Mouse (Mus musculus): ENCODE data around the gene Zcchc14. TPM values are rescaled to one million over a fixed set of nuclear protein-coding genes. Genes with fewer than 3 reads are reported as not detected.
"Not testable (repeated sequence)": the region's sequence is repeated elsewhere in the genome, so short reads cannot be mapped to it uniquely, and the experiment has no call there.

Gene Zcchc14
- polyA plus RNA-seq, 1 experiment: 31.4 TPM

- Histone ChIP-seq H3K4me1 (ENCODE audit: control insufficient read depth, insufficient read depth, low read length) (no peaks in the 10 kb centered on the region; the same call in 1 of the 2 replicates), H3K4me3 (ENCODE audit: insufficient read depth, low read depth, low read length) (no peak overlapping the region), H3K36me3 (ENCODE audit: control insufficient read depth, insufficient read depth, low read length) (no peaks in the 10 kb centered on the region), H3K27me3 (replicated peaks; ENCODE audit: control insufficient read depth, insufficient read depth, low read length) (no peaks in the 10 kb centered on the region), H3K27ac (ENCODE audit: insufficient read depth, low read depth, low read length) (no peak overlapping the region)
- TF ChIP-seq CTCF (conservative IDR thresholded peaks at IDR 0.05; ENCODE audit: insufficient read depth, insufficient read length, low read depth, low read length): no peak
- no peak for TF ChIP-seq POLR2A (IDR thresholded peaks at IDR 0.05; ENCODE audit: low read depth, low read length)
- 29% methylated on average over 20 of the region's 20 CpGs for WGBS
- DNase-seq: peak; percentile 86
These were observed 23.0 kb upstream of the Zcchc14 start for GRCm38 (mm10) chr8:121675701-121676100.

DNA sequence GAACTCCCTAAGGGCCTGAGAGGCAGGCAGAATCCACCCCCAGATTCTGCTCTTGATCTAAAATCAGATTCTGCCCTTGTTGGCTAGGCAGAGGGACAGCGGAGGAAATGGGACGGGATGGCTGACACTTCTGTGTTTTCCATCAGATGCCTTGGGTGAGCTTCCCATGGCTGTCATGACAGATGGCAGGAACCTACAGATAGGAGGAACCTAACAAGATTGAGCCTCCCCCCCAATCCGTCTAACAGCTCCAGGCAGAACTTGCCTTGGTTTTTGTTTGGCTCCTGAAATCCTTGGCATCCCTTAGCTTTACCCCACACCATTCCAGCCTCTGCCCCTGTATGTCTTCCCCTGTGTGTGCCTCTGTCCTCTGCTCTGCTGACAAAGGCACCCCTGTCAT, 22.5 kb upstream of the Zcchc14 start:
- WGBS: 78% methylated on average over 3 of the region's 3 CpGs
- DNase-seq: no peak
- TF ChIP-seq POLR2A (IDR thresholded peaks at IDR 0.05; ENCODE audit: low read depth, low read length) (no peak), CTCF (conservative IDR thresholded peaks at IDR 0.05; ENCODE audit: insufficient read depth, insufficient read length, low read depth, low read length) (no peak)
- Histone ChIP-seq H3K36me3 (ENCODE audit: control insufficient read depth, insufficient read depth, low read length) (no peaks in the 10 kb centered on the region), H3K27me3 (replicated peaks; ENCODE audit: control insufficient read depth, insufficient read depth, low read length) (no peaks in the 10 kb centered on the region), H3K27ac (ENCODE audit: insufficient read depth, low read depth, low read length) (no peak overlapping the region), H3K4me1 (ENCODE audit: control insufficient read depth, insufficient read depth, low read length) (no peaks in the 10 kb centered on the region; the same call in 1 of the 2 replicates), H3K4me3 (ENCODE audit: insufficient read depth, low read depth, low read length) (no peak overlapping the region)

- DNase-seq: peak; percentile 71
- TF ChIP-seq CTCF (conservative IDR thresholded peaks at IDR 0.05; ENCODE audit: insufficient read depth, insufficient read length, low read depth, low read length) (peak; percentile 65), POLR2A (IDR thresholded peaks at IDR 0.05; ENCODE audit: low read depth, low read length) (no peak)
- Histone ChIP-seq H3K4me1 (ENCODE audit: control insufficient read depth, insufficient read depth, low read length) (no peaks in the 10 kb centered on the region; the same call in 1 of the 2 replicates), H3K4me3 (ENCODE audit: insufficient read depth, low read depth, low read length) (no peak overlapping the region), H3K27me3 (replicated peaks; ENCODE audit: control insufficient read depth, insufficient read depth, low read length) (no peaks in the 10 kb centered on the region), H3K27ac (ENCODE audit: insufficient read depth, low read depth, low read length) (no peak overlapping the region), H3K36me3 (ENCODE audit: control insufficient read depth, insufficient read depth, low read length) (no peaks in the 10 kb centered on the region)
- WGBS: 61% methylated on average over 5 of the region's 5 CpGs
These were observed 21.8 kb upstream of the Zcchc14 start for GRCm38 (mm10) chr8:121674524-121674923.

DNA sequence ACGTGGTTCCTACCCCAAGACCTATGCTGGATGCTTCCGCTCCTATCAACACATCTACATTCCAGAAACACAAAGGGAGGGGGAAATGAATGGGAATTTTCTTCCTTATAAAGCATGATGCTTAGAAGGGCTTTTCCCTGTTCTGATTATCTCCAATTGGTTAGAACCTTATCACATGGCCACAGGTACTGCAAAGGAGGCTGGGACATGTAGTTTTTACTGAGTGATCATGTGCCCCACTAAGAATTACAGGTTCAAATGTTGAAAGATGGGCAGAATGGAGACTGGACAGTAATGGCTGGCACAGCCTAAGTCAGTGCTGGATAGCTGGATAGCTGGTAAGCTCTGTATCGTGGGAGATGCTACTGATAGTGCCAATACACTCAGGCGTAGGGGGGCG, 21.2 kb upstream of the Zcchc14 start:
- Histone ChIP-seq H3K27me3 (replicated peaks; ENCODE audit: control insufficient read depth, insufficient read depth, low read length) (no peaks in the 10 kb centered on the region), H3K27ac (ENCODE audit: insufficient read depth, low read depth, low read length) (no peak overlapping the region), H3K4me3 (ENCODE audit: insufficient read depth, low read depth, low read length) (no peak overlapping the region), H3K36me3 (ENCODE audit: control insufficient read depth, insufficient read depth, low read length) (no peaks in the 10 kb centered on the region), H3K4me1 (ENCODE audit: control insufficient read depth, insufficient read depth, low read length) (no peaks in the 10 kb centered on the region; the same call in 1 of the 2 replicates)
- peak; percentile 53 for DNase-seq
- TF ChIP-seq POLR2A (IDR thresholded peaks at IDR 0.05; ENCODE audit: low read depth, low read length): no peak
- no peak for TF ChIP-seq CTCF (conservative IDR thresholded peaks at IDR 0.05; ENCODE audit: insufficient read depth, insufficient read length, low read depth, low read length)
- 68% methylated on average over 5 of the region's 5 CpGs for WGBS

GRCm38 (mm10) chr8:121673153-121673552, 20.5 kb upstream of the Zcchc14 start:
- WGBS: 70% methylated on average over 4 of the region's 4 CpGs
- no peak overlapping the region for H3K4me3 ChIP-seq (ENCODE audit: insufficient read depth, low read depth, low read length)
- H3K36me3 ChIP-seq (ENCODE audit: control insufficient read depth, insufficient read depth, low read length): no peaks in the 10 kb centered on the region
- H3K27me3 ChIP-seq (replicated peaks; ENCODE audit: control insufficient read depth, insufficient read depth, low read length): no peaks in the 10 kb centered on the region
- DNase-seq: no peak
- H3K4me1 ChIP-seq (ENCODE audit: control insufficient read depth, insufficient read depth, low read length): no peaks in the 10 kb centered on the region; the same call in 1 of the 2 replicates
- TF ChIP-seq POLR2A (IDR thresholded peaks at IDR 0.05; ENCODE audit: low read depth, low read length) (no peak), CTCF (conservative IDR thresholded peaks at IDR 0.05; ENCODE audit: insufficient read depth, insufficient read length, low read depth, low read length) (no peak)
- H3K27ac ChIP-seq (ENCODE audit: insufficient read depth, low read depth, low read length): no peak overlapping the region

DNA sequence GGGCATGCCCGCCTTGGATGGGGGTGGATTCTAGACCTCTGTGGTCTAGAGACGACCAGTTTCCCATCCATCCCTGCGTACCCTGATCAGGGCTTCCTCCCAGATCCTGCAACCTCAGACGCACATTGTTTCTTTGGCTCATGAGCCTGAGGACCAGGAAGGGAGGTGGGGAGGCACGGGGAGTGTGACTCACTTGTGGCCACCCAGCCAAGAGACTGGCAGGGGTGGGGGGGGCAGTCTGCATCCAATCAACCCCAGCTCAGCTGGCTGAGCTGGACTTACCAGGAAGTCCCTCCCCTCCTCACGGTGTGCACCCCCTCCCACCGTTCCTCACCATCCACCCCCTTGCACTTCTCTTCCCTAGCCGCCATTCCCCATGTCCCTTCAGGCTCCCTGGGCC, 16.5 kb upstream of the Zcchc14 start:
- TF ChIP-seq CTCF (conservative IDR thresholded peaks at IDR 0.05; ENCODE audit: insufficient read depth, insufficient read length, low read depth, low read length) (no peak), POLR2A (IDR thresholded peaks at IDR 0.05; ENCODE audit: low read depth, low read length) (no peak)
- Histone ChIP-seq H3K4me3 (ENCODE audit: insufficient read depth, low read depth, low read length) (no peak overlapping the region), H3K27me3 (replicated peaks; ENCODE audit: control insufficient read depth, insufficient read depth, low read length) (no peaks in the 10 kb centered on the region), H3K4me1 (ENCODE audit: control insufficient read depth, insufficient read depth, low read length) (no peaks in the 10 kb centered on the region), H3K36me3 (ENCODE audit: control insufficient read depth, insufficient read depth, low read length) (no peaks in the 10 kb centered on the region), H3K27ac (ENCODE audit: insufficient read depth, low read depth, low read length) (0 out of 2 replicates have a peak overlapping the region, but pooled peaks have one; percentile 7)
- 37% methylated on average over 8 of the region's 8 CpGs for WGBS
- no peak for DNase-seq

DNA sequence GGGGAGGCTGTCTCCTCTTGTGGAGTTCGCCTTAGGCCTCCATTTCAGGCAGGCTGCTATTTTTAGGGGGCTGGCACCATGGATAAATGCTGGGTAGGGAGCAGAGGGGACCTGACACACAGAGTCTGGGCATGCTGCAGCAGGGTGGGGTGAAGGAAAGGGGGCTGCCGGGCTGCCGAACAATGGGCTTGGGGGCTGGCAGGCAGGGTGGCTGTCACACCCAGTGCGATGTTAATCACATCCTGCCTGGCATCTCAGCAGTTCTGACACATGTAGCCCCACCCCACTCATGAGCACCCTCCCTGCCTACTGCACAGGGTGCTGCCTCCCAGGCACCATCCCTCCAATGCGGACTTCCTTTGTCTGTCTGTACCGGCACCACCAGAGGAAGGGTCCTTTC, 15.9 kb upstream of the Zcchc14 start:
- Histone ChIP-seq H3K27ac (ENCODE audit: insufficient read depth, low read depth, low read length) (0 out of 2 replicates have a peak overlapping the region, but pooled peaks have one; percentile 9), H3K36me3 (ENCODE audit: control insufficient read depth, insufficient read depth, low read length) (no peaks in the 10 kb centered on the region), H3K4me3 (ENCODE audit: insufficient read depth, low read depth, low read length) (no peak overlapping the region), H3K4me1 (ENCODE audit: control insufficient read depth, insufficient read depth, low read length) (no peaks in the 10 kb centered on the region), H3K27me3 (replicated peaks; ENCODE audit: control insufficient read depth, insufficient read depth, low read length) (no peaks in the 10 kb centered on the region)
- peak; percentile 47 for DNase-seq
- TF ChIP-seq POLR2A (IDR thresholded peaks at IDR 0.05; ENCODE audit: low read depth, low read length) (no peak), CTCF (conservative IDR thresholded peaks at IDR 0.05; ENCODE audit: insufficient read depth, insufficient read length, low read depth, low read length) (no peak)
- 65% methylated on average over 6 of the region's 6 CpGs for WGBS

DNA sequence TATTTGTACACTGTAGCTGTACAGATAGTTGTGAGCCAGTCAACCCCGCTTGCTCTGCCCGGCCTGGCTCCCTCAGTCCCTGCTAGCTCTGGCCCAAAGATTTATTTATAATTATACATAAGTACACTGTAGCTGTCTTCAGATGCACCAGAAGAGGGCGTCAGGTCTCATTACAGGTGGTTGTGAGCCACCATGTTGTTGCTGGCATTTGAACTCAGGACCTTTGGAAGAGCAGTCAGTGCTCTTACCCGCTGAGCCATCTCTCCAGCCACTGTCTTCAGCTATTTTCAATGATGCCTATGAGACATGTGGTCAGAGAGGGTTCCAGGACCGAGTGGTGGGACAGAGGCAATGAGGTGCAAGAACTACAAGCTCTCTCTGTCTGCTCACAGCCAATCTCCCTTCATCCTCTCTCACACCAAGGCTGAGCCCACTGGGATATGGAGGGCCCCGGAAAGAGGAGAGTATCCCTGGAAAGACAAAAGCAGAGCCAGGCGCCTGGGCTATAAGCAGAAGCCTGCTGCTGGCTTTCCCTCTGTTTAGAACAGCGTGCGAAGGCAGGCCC, 15.3 kb upstream of the Zcchc14 start:
- 86% methylated on average over 9 of the region's 9 CpGs for WGBS
- DNase-seq; H3K4me3 ChIP-seq (ENCODE audit: insufficient read depth, low read depth, low read length); H3K27me3 ChIP-seq (replicated peaks; ENCODE audit: control insufficient read depth, insufficient read depth, low read length); H3K36me3 ChIP-seq (ENCODE audit: control insufficient read depth, insufficient read depth, low read length); H3K4me1 ChIP-seq (ENCODE audit: control insufficient read depth, insufficient read depth, low read length): not testable (repeated sequence)
- 0 out of 2 replicates have a peak overlapping the region, but pooled peaks have one; percentile 9 for H3K27ac ChIP-seq (ENCODE audit: insufficient read depth, low read depth, low read length)

All from kidney, adult 2 months (tissue).